Mouse (Mus musculus) liver, adult 2 months (tissue): ENCODE data around the gene 1700011L22Rik.

Source experiments
- CTCF ChIP-seq: fragments of 200-500 bp; IDR thresholded peaks from 2 replicates; pipeline ENCODE4 v1.5.1; 2011; ENCODE audit warnings: low read depth, low read length, control low read depth
- POLR2A ChIP-seq: fragments of 200-500 bp; IDR thresholded peaks from 2 replicates; pipeline ENCODE4 v1.6.1; 2011; ENCODE audit warnings: low read length, control low read depth; ENCODE audit not compliant: insufficient read depth; ENCODE audit errors: extremely low read depth

DNA sequence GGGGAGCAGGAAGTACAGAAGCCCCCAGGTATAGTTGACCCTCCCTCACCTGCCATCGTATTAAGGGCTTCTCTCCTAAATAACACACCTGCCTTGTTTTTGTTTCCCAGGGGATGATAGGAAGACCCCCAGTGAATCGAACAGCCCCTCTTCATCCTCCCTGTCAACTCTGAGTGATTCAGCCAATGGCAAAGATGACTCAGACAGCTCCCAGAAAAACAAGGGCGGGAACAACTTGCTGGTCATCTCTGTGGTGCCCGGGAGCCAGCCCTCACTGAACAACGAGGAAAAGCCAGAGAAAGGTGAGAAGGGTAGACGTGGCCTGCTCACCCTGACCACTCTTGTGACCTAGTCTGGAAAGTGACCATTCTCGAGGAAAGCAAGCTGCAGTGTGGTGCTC is 62.9 kb downstream of the 1700011L22Rik start:
- TF ChIP-seq CTCF (no peak), POLR2A (no peak)
